Comparison of ENCODE assay signal across 9 mouse cellular contexts in genomic region chr11:23149556-23150244, GRCm38 (mm10).
DNase-seq lines count a peak whose midpoint lies in the region; ATAC-seq and TF ChIP-seq lines count a peak whose summit lies in the region.
"Had no signal": no experiment of that assay in that cellular context is flagged by ENCODE, and none has a peak within 500 bp of the region (broad histone marks: within the 10 kb centered on the region; RNA-seq: fewer than 3 reads in every experiment).

No protein-coding gene starts in this region.

- H3K9ac ChIP-seq in forebrain, postnatal 0 days: no peak overlapping the region
- no peak overlapping the region for H3K9ac ChIP-seq in limb, embryonic 13.5 days
- H3K9ac ChIP-seq in stomach, embryonic 14.5 days (replicated peaks; ENCODE audit: low read depth, low read length): no peak overlapping the region
- H3K9ac ChIP-seq: liver, embryonic 15.5 days had no signal

- no peak overlapping the region for H3K27ac ChIP-seq in forebrain, postnatal 0 days (ENCODE audit: low read depth, low read length)
- H3K27ac ChIP-seq in limb, embryonic 13.5 days: no peak overlapping the region
- H3K27ac ChIP-seq in stomach, embryonic 14.5 days (ENCODE audit: low read length): no peak overlapping the region

- ATAC-seq in forebrain, postnatal 0 days: peak; percentile 65
- ATAC-seq in limb, embryonic 13.5 days (ENCODE audit: low FRiP score, low read depth): 0 out of 2 replicates have a peak, but pooled peaks have one; percentile 59
- ATAC-seq in stomach, embryonic 14.5 days (ENCODE audit: insufficient number of reproducible peaks, insufficient read depth, low FRiP score, low read depth): 0 out of 2 replicates have a peak, but pooled peaks have one; percentile 37

- peak; percentile 48; the same call in 1 of the 2 replicates for TF ChIP-seq CTCF in brain, embryonic 14.5 days (IDR thresholded peaks at IDR 0.05; ENCODE audit: borderline replicate concordance, extremely low read depth, insufficient read depth, insufficient read length)
- TF ChIP-seq CTCF in forebrain, postnatal 0 days (IDR thresholded peaks at IDR 0.05; ENCODE audit: low read depth): peak; percentile 70

- no peak overlapping the region for H3K4me3 ChIP-seq in forebrain, postnatal 0 days (ENCODE audit: low read depth, low read length)
- no peak overlapping the region for H3K4me3 ChIP-seq in limb, embryonic 13.5 days
- H3K4me3 ChIP-seq in stomach, embryonic 14.5 days (ENCODE audit: low read depth, low read length): no peak overlapping the region
- H3K4me3 ChIP-seq: liver, embryonic 15.5 days had no signal

- no peaks in the 10 kb centered on the region for H3K4me1 ChIP-seq in forebrain, postnatal 0 days (ENCODE audit: insufficient read depth)
- no peaks in the 10 kb centered on the region for H3K4me1 ChIP-seq in limb, embryonic 13.5 days
- no peaks in the 10 kb centered on the region for H3K4me1 ChIP-seq in stomach, embryonic 14.5 days (ENCODE audit: control insufficient read depth, insufficient read depth, low read length)

- peak; percentile 34 for DNase-seq in gastrocnemius, adult 18-20 months (ENCODE audit: low spot score)
- no peak for DNase-seq in gastrocnemius, postnatal 10 days
- peak; percentile 71 for DNase-seq in 3T3-L1 (ENCODE audit: low read depth, low spot score)
- peak; percentile 81 for DNase-seq in brain, embryonic 14.5 days (ENCODE audit: low read depth)
- peak; percentile 56 for DNase-seq in forebrain, postnatal 0 days
- DNase-seq in layer of hippocampus, adult 9-11 months: no peak

- no peaks in the 10 kb centered on the region for H3K27me3 ChIP-seq in forebrain, postnatal 0 days (ENCODE audit: insufficient read depth, low read length)
- no peaks in the 10 kb centered on the region for H3K27me3 ChIP-seq in limb, embryonic 13.5 days
- H3K27me3 ChIP-seq in stomach, embryonic 14.5 days (ENCODE audit: control insufficient read depth, insufficient read depth, low read length): no peaks in the 10 kb centered on the region
- H3K27me3 ChIP-seq: liver, embryonic 15.5 days had no signal

- H3K36me3 ChIP-seq in forebrain, postnatal 0 days (ENCODE audit: insufficient read depth): no peaks in the 10 kb centered on the region
- H3K36me3 ChIP-seq in limb, embryonic 13.5 days: no peaks in the 10 kb centered on the region
- H3K36me3 ChIP-seq in stomach, embryonic 14.5 days (ENCODE audit: control insufficient read depth, insufficient read depth, low read length): no peaks in the 10 kb centered on the region
- H3K36me3 ChIP-seq: liver, embryonic 15.5 days had no signal

- no peak for TF ChIP-seq POLR2A in brain, embryonic 14.5 days (IDR thresholded peaks at IDR 0.05; ENCODE audit: borderline replicate concordance, extremely low read depth, insufficient read depth, insufficient read length, poor library complexity, severe bottlenecking)

- no peak overlapping the region for H3K4me2 ChIP-seq in forebrain, postnatal 0 days (ENCODE audit: low read depth)
- H3K4me2 ChIP-seq in limb, embryonic 13.5 days (replicated peaks): no peak overlapping the region
- H3K4me2 ChIP-seq in stomach, embryonic 14.5 days (replicated peaks; ENCODE audit: low read depth, low read length): no peak overlapping the region
- H3K4me2 ChIP-seq: liver, embryonic 15.5 days had no signal

- no peaks in the 10 kb centered on the region for H3K9me3 ChIP-seq in forebrain, postnatal 0 days (ENCODE audit: low read length)
- H3K9me3 ChIP-seq in limb, embryonic 13.5 days: no peaks in the 10 kb centered on the region
- H3K9me3 ChIP-seq in stomach, embryonic 14.5 days (ENCODE audit: control insufficient read depth, low read depth, low read length): no peaks in the 10 kb centered on the region
- H3K9me3 ChIP-seq: liver, embryonic 15.5 days had no signal

- 66% methylated on average over 5 of the region's 5 CpGs for WGBS in forebrain, postnatal 0 days
- WGBS in limb, embryonic 13.5 days: 70% methylated on average over 5 of the region's 5 CpGs
- WGBS in stomach, embryonic 14.5 days: 66% methylated on average over 5 of the region's 5 CpGs

Comparison
In these comparisons a context has a peak if more than half of its experiments do, and no peak if none do; other contexts are left out.
1. DNase-seq: peak in gastrocnemius, adult 18-20 months (single experiment), 3T3-L1 (single experiment), brain, embryonic 14.5 days (single experiment) and forebrain, postnatal 0 days (single experiment); none in gastrocnemius, postnatal 10 days (single experiment) and layer of hippocampus, adult 9-11 months (single experiment).
2. Peak in every context shown above with its lines, with median percentiles within 50 percentile points of each other: ATAC-seq.